Mouse (Mus musculus) MEL (cell line): ENCODE results near the gene Mfap3.

Source experiments
- CHD1 ChIP-seq: IDR thresholded peaks from 2 replicates; pipeline ENCODE4 v1.6.1; 2012; ENCODE audit warnings: low read depth, mild to moderate bottlenecking, inconsistent platforms, low read length, improper control_type of control experiment
- CHD2 ChIP-seq: IDR thresholded peaks from 2 replicates; pipeline ENCODE4 v1.6.1; 2011; ENCODE audit warnings: low read length, improper control_type of control experiment
- CTCF ChIP-seq, 3 experiments: IDR thresholded peaks in 2 of 3; conservative IDR thresholded peaks in 1 of 3; 2 replicates each; pipeline ENCODE4 v1.5.1; 2011 to 2012; ENCODE audit warnings: low read length in 3 of 3, low read depth in 2 of 3, mild to moderate bottlenecking in 2 of 3, improper control_type of control experiment in 1 of 3, inconsistent platforms in 1 of 3, mixed read lengths in 1 of 3, moderate library complexity in 1 of 3; ENCODE audit not compliant: control insufficient read depth in 1 of 3, insufficient read depth in 1 of 3, poor library complexity in 1 of 3, severe bottlenecking in 1 of 3
- ETS1 ChIP-seq: IDR thresholded peaks from 2 replicates; pipeline ENCODE4 v1.6.1; 2012; ENCODE audit warnings: low read depth, mild to moderate bottlenecking, inconsistent platforms, low read length, improper control_type of control experiment, moderate library complexity
- MAFK ChIP-seq: IDR thresholded peaks from 2 replicates; pipeline ENCODE4 v1.6.1; 2011; ENCODE audit warnings: low read depth, mild to moderate bottlenecking, low read length, improper control_type of control experiment, borderline replicate concordance
- MAZ ChIP-seq: IDR thresholded peaks from 2 replicates; pipeline ENCODE4 v1.6.1; 2012; ENCODE audit warnings: low read depth, mild to moderate bottlenecking, inconsistent platforms, low read length, improper control_type of control experiment
- MEF2A ChIP-seq: IDR thresholded peaks from 2 replicates; pipeline ENCODE4 v1.6.1; 2014; ENCODE audit warnings: low read depth, mild to moderate bottlenecking, inconsistent platforms, low read length, improper control_type of control experiment; ENCODE audit not compliant: poor library complexity, insufficient replicate concordance, severe bottlenecking; ENCODE audit errors: extremely low read depth
- POLR2A ChIP-seq, 2 experiments: IDR thresholded peaks; 2 replicates each; pipeline ENCODE4 v1.6.1; 2011 to 2012; ENCODE audit warnings: low read length in 2 of 2, mild to moderate bottlenecking in 2 of 2, control low read depth in 1 of 2, improper control_type of control experiment in 1 of 2, low read depth in 1 of 2, moderate library complexity in 1 of 2; ENCODE audit not compliant: control insufficient read depth in 1 of 2, insufficient read depth in 1 of 2, poor library complexity in 1 of 2
- POLR2AphosphoS5 ChIP-seq: IDR thresholded peaks from 2 replicates; pipeline ENCODE4 v1.6.1; 2012; ENCODE audit warnings: low read depth, borderline replicate concordance, mild to moderate bottlenecking, inconsistent platforms, low read length, moderate library complexity, mixed read lengths
- RCOR1 ChIP-seq: IDR thresholded peaks from 2 replicates; pipeline ENCODE4 v1.6.1; 2012; ENCODE audit warnings: low read depth, mild to moderate bottlenecking, inconsistent platforms, low read length, improper control_type of control experiment
- SIN3A ChIP-seq: IDR thresholded peaks from 2 replicates; pipeline ENCODE4 v1.6.1; 2012; ENCODE audit warnings: low read length, improper control_type of control experiment, inconsistent platforms
- TAL1 ChIP-seq: IDR thresholded peaks from 2 replicates; pipeline ENCODE4 v1.6.1; 2012; ENCODE audit warnings: mild to moderate bottlenecking, inconsistent platforms, low read length, moderate library complexity, mixed read lengths
- UBTF ChIP-seq: IDR thresholded peaks from 2 replicates; pipeline ENCODE4 v1.6.1; 2012; ENCODE audit warnings: low read depth, mild to moderate bottlenecking, inconsistent platforms, low read length, improper control_type of control experiment, moderate library complexity, borderline replicate concordance; ENCODE audit not compliant: insufficient read depth
- ZNF384 ChIP-seq: IDR thresholded peaks from 2 replicates; pipeline ENCODE4 v1.6.1; 2012; ENCODE audit warnings: low read depth, mild to moderate bottlenecking, inconsistent platforms, low read length, improper control_type of control experiment

DNA sequence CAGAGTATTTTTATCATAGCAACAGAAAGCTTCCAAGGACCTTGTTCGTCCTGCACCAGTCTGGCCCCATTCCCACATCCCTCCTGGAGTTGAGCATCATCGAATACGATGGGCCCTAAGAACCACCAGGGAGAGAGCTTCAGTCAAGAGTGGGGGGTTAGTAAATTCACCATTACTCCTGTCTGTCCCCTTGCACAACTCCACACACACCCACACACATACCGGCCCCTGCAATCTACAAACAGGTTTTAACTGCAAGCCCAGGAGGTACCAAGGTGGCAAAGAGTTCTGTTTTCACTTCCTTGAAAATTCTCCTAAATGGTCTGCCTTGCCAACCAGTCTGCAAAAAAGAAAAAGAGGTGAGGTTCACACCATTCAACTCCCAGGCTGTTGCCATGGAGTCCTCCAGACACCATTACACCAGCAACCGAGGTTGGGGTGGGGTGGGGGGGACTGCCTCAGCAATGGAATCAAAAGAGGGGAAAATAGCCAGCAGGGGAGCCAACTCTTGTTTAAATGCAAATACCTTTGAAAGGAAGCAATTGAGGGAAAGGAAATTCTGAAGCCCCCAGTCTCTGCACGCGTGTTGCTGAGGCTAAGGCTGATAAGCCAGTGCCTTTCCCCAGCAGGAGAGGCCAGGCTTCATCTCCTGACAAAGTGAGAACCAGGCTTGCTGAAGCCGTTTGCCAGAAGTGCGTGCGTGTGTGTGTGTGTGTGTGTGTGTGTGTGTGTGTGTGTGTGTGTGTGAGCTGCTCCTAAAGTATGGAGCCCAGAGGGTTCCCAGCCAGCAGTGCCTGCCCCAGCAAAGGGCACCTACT, 64.6 kb downstream of the Mfap3 start:
- TF ChIP-seq CTCF (IDR thresholded peaks at IDR 0.05 in 2 of 3, conservative IDR thresholded peaks at IDR 0.05 in 1 of 3; ENCODE audit: control insufficient read depth in 1 of 3, insufficient read depth in 1 of 3, low read depth in 2 of 3, low read length in 3 of 3, poor library complexity in 1 of 3, severe bottlenecking in 1 of 3): no peak
- TF ChIP-seq MEF2A: no peak
- no peak for TF ChIP-seq RCOR1
- TF ChIP-seq MAZ: no peak; the same call in 1 of the 2 replicates
- TF ChIP-seq TAL1: no peak
- no peak for TF ChIP-seq MAFK
- TF ChIP-seq ZNF384: no peak
- TF ChIP-seq CHD1: no peak
- no peak for TF ChIP-seq POLR2A (IDR thresholded peaks at IDR 0.05; ENCODE audit: control insufficient read depth in 1 of 2, insufficient read depth in 1 of 2, low read depth in 1 of 2, low read length in 2 of 2, poor library complexity in 1 of 2)
- peak; percentile 45; the same call in 1 of the 2 replicates for TF ChIP-seq SIN3A
- no peak for TF ChIP-seq ETS1
- no peak for TF ChIP-seq CHD2
- no peak for TF ChIP-seq POLR2AphosphoS5
- no peak for TF ChIP-seq UBTF
